Mouse (Mus musculus) heart, adult 18-20 months (tissue): ENCODE results near the gene Cyp2c29. TPM values are rescaled to one million over a fixed set of nuclear protein-coding genes. Genes with fewer than 3 reads are reported as not detected.
"Not testable (repeated sequence)": the region's sequence is repeated elsewhere in the genome, so short reads cannot be mapped to it uniquely, and the experiment has no call there.

Experiments
- DNase-seq, 2 experiments: peaks; one replicate each; pipeline ENCODE4 v3.0.0; 2021 to 2022; ENCODE audit warnings: mixed read lengths in 1 of 2
- long read RNA-seq, 2 experiments: library from polyadenylated mRNA; stranded (forward); transcript quantifications; one replicate each; pipeline ENCODE4 v2.0.0; 2021
- total RNA-seq, 2 experiments: library from RNA; stranded (reverse); gene quantifications; 2 replicates each; pipeline ENCODE4 v1.2.3; 2021

Cyp2c29 gene
- total RNA-seq, result not detected
- long read RNA-seq, experiment 1, result 0 reads
- long read RNA-seq, experiment 2, result 0 reads

DNA sequence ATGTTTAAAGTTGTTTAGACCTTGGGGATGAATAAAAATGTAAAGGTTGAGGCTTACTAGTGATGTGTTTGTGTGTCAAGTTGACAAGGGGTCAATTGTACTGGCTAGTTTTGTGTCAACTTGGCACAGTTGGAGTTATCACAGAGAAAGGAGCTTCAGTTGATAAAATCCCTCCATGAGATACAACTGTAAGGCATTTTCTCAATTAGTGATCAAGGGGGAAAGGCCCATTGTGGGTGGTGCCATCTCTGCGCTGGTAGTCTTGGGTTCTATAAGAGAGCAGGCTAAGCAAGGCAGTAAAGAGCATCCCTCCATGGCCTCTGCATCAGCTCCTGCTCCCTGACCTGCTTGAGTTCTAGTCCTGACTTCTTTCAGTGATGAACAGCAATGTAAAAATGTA lies at the start of gene Cyp2c29:
TSS of gene Cyp2c29 (plus strand) at position 301 of the 400 bp plus-strand sequence.
- not testable (repeated sequence) for DNase-seq

DNA sequence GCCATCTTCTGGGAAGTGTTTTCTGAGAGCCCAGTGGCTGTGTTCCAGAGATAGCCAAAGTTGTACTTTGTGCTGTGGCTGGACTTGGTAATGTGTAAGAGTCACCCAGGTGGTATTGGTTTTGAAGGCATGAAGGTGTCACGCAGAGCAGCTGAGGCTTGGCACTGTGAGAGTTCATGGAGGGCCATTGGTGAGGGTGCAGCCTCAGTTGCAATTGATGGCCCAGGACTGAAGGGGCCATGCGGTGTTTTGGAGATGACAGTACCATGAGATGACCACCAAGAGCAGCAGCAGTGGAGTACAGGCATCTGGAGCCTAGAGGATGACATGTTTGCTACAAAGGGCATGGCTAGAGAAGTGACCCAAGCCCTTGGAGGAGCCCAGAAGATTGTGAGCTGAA lies 2.2 kb upstream of the Cyp2c29 start:
- DNase-seq, result not testable (repeated sequence)

DNA sequence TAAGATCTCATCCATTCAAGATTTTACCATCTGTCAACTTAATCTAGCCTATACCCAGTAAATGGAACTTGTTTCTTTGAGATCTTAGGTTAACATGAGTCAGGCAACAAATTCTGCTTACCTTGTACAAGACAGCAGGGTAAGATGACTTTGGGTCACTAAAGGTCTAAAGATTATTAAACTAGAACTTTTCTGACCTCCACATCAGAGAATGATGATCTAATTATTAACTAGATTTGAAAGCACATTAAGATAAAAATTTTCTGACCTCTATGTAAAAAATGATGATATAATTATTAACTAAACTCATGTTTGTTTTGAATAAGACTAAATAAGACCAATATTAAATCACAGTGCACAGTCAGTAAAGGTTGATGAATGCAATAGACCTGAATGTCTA lies 13.6 kb downstream of the Cyp2c29 start:
- no peak for DNase-seq

DNA sequence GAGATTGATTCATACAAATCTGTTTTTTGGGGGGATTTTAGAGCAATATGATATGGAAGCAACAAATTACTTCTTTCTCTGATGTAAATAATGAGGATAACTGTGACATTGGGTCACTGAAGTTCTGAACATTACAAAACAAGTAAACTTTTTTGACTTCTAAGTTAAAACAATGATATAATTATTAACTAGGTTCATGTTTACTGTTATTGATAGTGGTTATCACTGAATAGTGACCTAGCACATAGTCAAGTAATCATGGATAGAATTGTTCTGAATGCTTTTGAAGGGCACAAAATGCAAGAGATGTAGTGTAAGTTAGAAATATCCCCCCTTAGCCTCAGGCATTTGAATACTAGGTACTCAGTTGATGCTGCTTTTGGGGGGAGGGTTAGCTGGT lies 16.4 kb downstream of the Cyp2c29 start:
- DNase-seq, result no peak

DNA sequence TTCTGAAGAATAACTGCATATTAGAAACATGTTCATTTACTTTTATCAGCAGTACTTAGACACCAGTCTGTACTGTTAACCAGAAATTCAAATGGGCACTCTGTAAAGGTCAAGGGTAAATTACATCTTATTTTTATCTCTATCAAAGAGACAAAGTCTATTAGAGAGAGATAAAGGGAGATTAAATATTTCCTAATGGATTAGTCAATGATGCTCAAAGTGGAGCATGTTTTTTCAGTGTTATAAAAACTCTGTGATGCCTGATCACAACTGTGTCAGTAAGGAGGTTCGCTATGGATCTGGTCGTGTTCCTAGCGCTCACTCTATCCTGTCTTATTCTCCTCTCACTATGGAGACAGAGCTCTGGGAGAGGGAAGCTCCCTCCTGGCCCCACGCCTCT lies 17.6 kb downstream of the Cyp2c29 start:
- DNase-seq, result no peak

DNA sequence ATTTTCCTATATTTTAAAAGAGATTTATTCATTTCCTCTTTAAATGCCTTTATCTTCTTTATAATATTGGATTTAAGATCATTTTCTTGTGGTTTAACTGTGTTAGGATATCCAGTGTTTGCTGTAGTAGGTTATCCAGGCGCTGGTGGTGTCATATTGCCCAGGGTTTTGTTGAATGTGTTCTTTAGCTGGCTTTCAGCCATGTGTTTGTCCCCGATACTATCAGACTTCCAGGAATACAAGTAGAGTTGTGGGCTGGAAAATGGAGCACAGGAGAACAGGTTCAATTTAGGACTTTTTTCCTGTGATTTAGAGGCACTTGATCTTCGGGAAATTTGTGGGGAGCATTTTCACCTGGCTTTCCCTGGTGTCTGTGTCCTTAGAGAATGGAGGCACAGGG lies 19.8 kb downstream of the Cyp2c29 start:
- DNase-seq, result no peak

Other genes starting within 250 kb of the Cyp2c29 start
- not detected for gene Cyp2c65, start 208.4 kb upstream of the Cyp2c29 start, total RNA-seq
- not detected for gene Cyp2c66, start 155.5 kb upstream of the Cyp2c29 start, total RNA-seq
- not detected for gene Cyp2c38, start 193.7 kb downstream of the Cyp2c29 start, total RNA-seq
- not detected for gene Cyp2c39, start 241.5 kb downstream of the Cyp2c29 start, total RNA-seq